Mouse (Mus musculus): ENCODE measurements around the gene Fam126a.

GRCm38 (mm10) chr5:23967705-23968104 is 62.8 kb downstream of the Fam126a start:
- TF ChIP-seq CTCF (IDR thresholded peaks at IDR 0.05) (no peak), POLR2A (IDR thresholded peaks at IDR 0.05; ENCODE audit: insufficient read depth, low read depth, low read length) (no peak)

Data from heart, adult 2 months (tissue).